Mouse (Mus musculus) heart, adult 2 months (tissue): ENCODE results near the gene Ddx6.

Experiments used
- CTCF ChIP-seq: fragments of 200-600 bp; IDR thresholded peaks from 2 replicates; pipeline ENCODE4 v1.8.1; 2022; ENCODE audit warnings: antibody characterized with exemption, mild to moderate bottlenecking, moderate library complexity
- POLR2A ChIP-seq: fragments of 200-500 bp; IDR thresholded peaks from 2 replicates; pipeline ENCODE4 v1.6.1; 2011; ENCODE audit warnings: mild to moderate bottlenecking, low read depth, low read length, control low read depth; ENCODE audit not compliant: insufficient read depth

DNA sequence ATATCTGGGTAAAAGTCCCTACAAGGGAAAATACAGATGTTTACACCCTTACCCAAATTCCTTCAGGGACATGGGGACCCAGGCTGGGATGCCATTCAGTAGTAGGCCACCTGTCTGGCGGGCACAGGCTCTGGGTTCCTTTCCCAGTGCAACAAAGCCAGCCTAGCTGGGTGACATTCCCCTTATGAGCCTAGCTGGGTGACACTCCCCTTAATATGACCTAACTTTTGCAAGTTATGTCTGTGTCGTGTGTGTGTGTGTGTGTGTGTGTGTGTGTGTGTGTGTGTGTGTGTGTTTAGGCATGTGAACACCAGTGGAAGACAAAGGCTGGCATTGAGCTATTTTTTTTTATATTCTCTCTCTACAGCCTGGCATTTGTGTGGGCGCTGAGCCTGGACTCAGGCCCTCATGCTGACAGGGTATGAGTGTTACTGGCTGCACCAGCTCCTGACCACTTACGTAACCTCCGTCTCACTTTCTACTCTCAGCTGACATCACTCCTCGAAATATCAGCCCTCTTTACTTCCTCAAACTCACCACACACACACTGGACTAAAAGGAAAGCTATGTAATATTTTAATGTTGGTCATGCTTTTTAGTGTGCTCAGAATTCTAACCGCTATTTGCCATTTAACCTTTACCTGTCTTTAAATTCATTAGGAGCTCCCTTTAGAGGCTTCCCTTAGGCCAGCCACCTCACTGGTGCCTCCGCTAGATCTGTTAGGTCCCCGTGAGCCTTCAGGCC lies 37.2 kb upstream of the Ddx6 start:
- TF ChIP-seq CTCF, result no peak
- TF ChIP-seq POLR2A, result peak; percentile 55
